ENCODE assay signal across 8 mouse cellular contexts in genomic region chr5:129008412-129008826, GRCm38 (mm10). TPM values are rescaled to one million over a fixed set of nuclear protein-coding genes. Genes with fewer than 3 reads are reported as not detected.
DNase-seq lines count a peak whose midpoint lies in the region; ATAC-seq and TF ChIP-seq lines count a peak whose summit lies in the region.

Gene Stx2 (minus strand): TSS chr5:129008574.

- H3K9me3 ChIP-seq in embryonic facial prominence, embryonic 15.5 days (replicated peaks): no peaks in the 10 kb centered on the region
- H3K9me3 ChIP-seq in limb, embryonic 13.5 days: no peaks in the 10 kb centered on the region
- H3K9me3 ChIP-seq in midbrain, embryonic 15.5 days: no peaks in the 10 kb centered on the region

- ATAC-seq in embryonic facial prominence, embryonic 15.5 days (ENCODE audit: insufficient number of reproducible peaks, low FRiP score, low TSS enrichment, low read depth): peak; percentile 88
- ATAC-seq in limb, embryonic 13.5 days (ENCODE audit: low FRiP score, low read depth): peak; percentile 92
- peak; percentile 83 for ATAC-seq in midbrain, embryonic 15.5 days (replicated peaks)

- H3K4me1 ChIP-seq in bone marrow macrophage, adult 2 months (ENCODE audit: control insufficient read depth, insufficient read depth, low read length): peaks cover 51% of the 10 kb centered on the region
- H3K4me1 ChIP-seq in embryonic facial prominence, embryonic 15.5 days: peaks cover 22% of the 10 kb centered on the region
- H3K4me1 ChIP-seq in limb, embryonic 13.5 days: peaks cover 20% of the 10 kb centered on the region
- peaks cover 24% of the 10 kb centered on the region for H3K4me1 ChIP-seq in midbrain, embryonic 15.5 days

- no peak for TF ChIP-seq CTCF in bone marrow macrophage, adult 2 months (IDR thresholded peaks at IDR 0.05; ENCODE audit: low read depth, low read length)

- peak within 1 kb of the TSS; percentile 59 for H3K9ac ChIP-seq in embryonic facial prominence, embryonic 15.5 days
- H3K9ac ChIP-seq in limb, embryonic 13.5 days: peak within 1 kb of the TSS; percentile 84
- H3K9ac ChIP-seq in midbrain, embryonic 15.5 days: peak within 1 kb of the TSS; percentile 74

- H3K27me3 ChIP-seq in embryonic facial prominence, embryonic 15.5 days: no peaks in the 10 kb centered on the region
- no peaks in the 10 kb centered on the region for H3K27me3 ChIP-seq in limb, embryonic 13.5 days
- H3K27me3 ChIP-seq in midbrain, embryonic 15.5 days (replicated peaks): no peaks in the 10 kb centered on the region

- TF ChIP-seq POLR2A in bone marrow macrophage, adult 2 months (IDR thresholded peaks at IDR 0.05; ENCODE audit: borderline replicate concordance, low read depth, low read length): no peak

- peak within 1 kb of the TSS; percentile 71 for H3K4me2 ChIP-seq in embryonic facial prominence, embryonic 15.5 days (replicated peaks)
- peak within 1 kb of the TSS; percentile 92 for H3K4me2 ChIP-seq in limb, embryonic 13.5 days (replicated peaks)
- H3K4me2 ChIP-seq in midbrain, embryonic 15.5 days: peak within 1 kb of the TSS; percentile 83

- H3K36me3 ChIP-seq in embryonic facial prominence, embryonic 15.5 days: 0 out of 2 replicates have a peak, but pooled peaks cover 5% of the 10 kb centered on the region
- peaks cover 12% of the 10 kb centered on the region; the same call in 1 of the 2 replicates for H3K36me3 ChIP-seq in limb, embryonic 13.5 days
- no peaks in the 10 kb centered on the region for H3K36me3 ChIP-seq in midbrain, embryonic 15.5 days (replicated peaks)

- WGBS in embryonic facial prominence, embryonic 15.5 days: under 1% methylated on average over 39 of the region's 39 CpGs
- WGBS in limb, embryonic 13.5 days: 0% methylated on average over 38 of the region's 39 CpGs
- under 1% methylated on average over 39 of the region's 39 CpGs for WGBS in midbrain, embryonic 15.5 days

- peak within 1 kb of the TSS; percentile 93 for H3K4me3 ChIP-seq in bone marrow macrophage, adult 2 months (ENCODE audit: insufficient read depth, low read length)
- peak within 1 kb of the TSS; percentile 67 for H3K4me3 ChIP-seq in embryonic facial prominence, embryonic 15.5 days (replicated peaks)
- H3K4me3 ChIP-seq in limb, embryonic 13.5 days: peak within 1 kb of the TSS; percentile 70
- H3K4me3 ChIP-seq in midbrain, embryonic 15.5 days: peak within 1 kb of the TSS; percentile 77

- peak within 1 kb of the TSS; percentile 47 for H3K27ac ChIP-seq in bone marrow macrophage, adult 2 months (ENCODE audit: insufficient read depth, low read depth, low read length)
- H3K27ac ChIP-seq in embryonic facial prominence, embryonic 15.5 days (replicated peaks): peak within 1 kb of the TSS; percentile 24; the same call in 1 of the 2 replicates
- H3K27ac ChIP-seq in limb, embryonic 13.5 days: no peak within 1 kb of the TSS
- H3K27ac ChIP-seq in midbrain, embryonic 15.5 days: peak within 1 kb of the TSS; percentile 64; the same call in 1 of the 2 replicates

- DNase-seq in A20 (ENCODE audit: low read depth, low spot score): peak; percentile 90
- peak; percentile 92 for DNase-seq in heart, adult 8-10 months (ENCODE audit: low spot score)
- peak; percentile 94 for DNase-seq in kidney, adult 9 months
- peak; percentile 87 to 94 for DNase-seq in spleen, adult 18-20 months

RNA-seq across cellular contexts. Expression of gene Stx2, which starts in this region (rescaled TPM):
- polyA plus RNA-seq in bone marrow macrophage, adult 2 months (2012; ENCODE audit: insufficient read depth, insufficient read length, missing spikeins): 106 and 112 TPM in 2 replicates
- polyA plus RNA-seq in embryonic facial prominence, embryonic 15.5 days (2015; fragmentation: Nextera tagmentation; extraction: Ambion mirVana): 32.7 and 34.9 TPM in 2 replicates
- total RNA-seq in heart, adult 8-10 months (2022): 10 to 100 TPM; 10.0 to 15.5 (median 12.4) TPM
- polyA plus RNA-seq in limb, embryonic 13.5 days (2015; fragmentation: Nextera tagmentation; extraction: Ambion mirVana): 28.0 and 30.5 TPM in 2 replicates
- polyA plus RNA-seq in midbrain, embryonic 15.5 days (2015; fragmentation: Nextera tagmentation; extraction: Ambion mirVana): 15.4 and 15.6 TPM in 2 replicates
